Mouse (Mus musculus) forebrain, embryonic 11.5 days (tissue): ENCODE results near the gene Sdf2l1. TPM values are rescaled to one million over a fixed set of nuclear protein-coding genes. Genes with fewer than 3 reads are reported as not detected.
A peak's percentile ranks its signal among the peaks of the same experiment; 100 is the strongest.

Source experiments
- ATAC-seq: fragments of 200-750 bp; cut with Nextera tagmentation; replicated peaks from 2 replicates; pipeline ENCODE4 v1.8.0; 2017; ENCODE audit warnings: moderate TSS enrichment; ENCODE audit not compliant: low FRiP score
- DNase-seq: peaks from one replicate; pipeline ENCODE4 v3.0.0-alpha.2; 2017; ENCODE audit warnings: low spot score
- H3K27ac ChIP-seq: fragments of 300-500 bp; sonication (generic); 2 replicates; pipeline ENCODE4 v1.5.1; 2014; ENCODE audit warnings: low read depth, low read length
- H3K27me3 ChIP-seq: fragments of 300-500 bp; sonication (generic); 2 replicates; pipeline ENCODE4 v1.6.1; 2014; ENCODE audit warnings: mild to moderate bottlenecking, low read length, mixed read lengths; ENCODE audit not compliant: control insufficient read depth, insufficient read depth
- H3K36me3 ChIP-seq: fragments of 300-500 bp; sonication (generic); 2 replicates; pipeline ENCODE4 v1.6.1; 2014; ENCODE audit warnings: mild to moderate bottlenecking, low read length, moderate library complexity, mixed read lengths; ENCODE audit not compliant: control insufficient read depth, insufficient read depth
- H3K4me1 ChIP-seq: fragments of 300-500 bp; sonication (generic); replicated peaks from 2 replicates; pipeline ENCODE4 v1.6.1; 2014; ENCODE audit warnings: low read length, mixed read lengths; ENCODE audit not compliant: control insufficient read depth, insufficient read depth
- H3K4me2 ChIP-seq: fragments of 300-500 bp; sonication (generic); 2 replicates; pipeline ENCODE4 v1.6.1; 2014; ENCODE audit warnings: low read depth, mild to moderate bottlenecking, low read length, moderate library complexity, mixed read lengths; ENCODE audit not compliant: severe bottlenecking
- H3K4me3 ChIP-seq: fragments of 300-500 bp; sonication (generic); 2 replicates; pipeline ENCODE4 v1.5.1; 2014; ENCODE audit warnings: low read depth, low read length
- H3K9ac ChIP-seq: fragments of 300-500 bp; sonication (generic); 2 replicates; pipeline ENCODE4 v1.6.1; 2014; ENCODE audit warnings: low read length
- H3K9me3 ChIP-seq: fragments of 300-500 bp; sonication (generic); 2 replicates; pipeline ENCODE4 v1.6.1; 2016; ENCODE audit warnings: low read length, mixed read lengths; ENCODE audit not compliant: control insufficient read depth
- WGBS: fragments of 180-500 bp; shearing (Covaris S2); extraction: QIAGEN DNeasy Blood & Tissue Kit; methylation state at CpG from one replicate; pipeline ENCODE4 v1.1.7; 2014; 5-methylcytosine and 5-hydroxymethylcytosine counted together
- polyA plus RNA-seq: library from polyadenylated mRNA; unstranded; fragments of >200 nt; fragmentation: Nextera tagmentation; extraction: Ambion mirVana; gene quantifications from 2 replicates; pipeline ENCODE4 v1.2.1, GENCODE M21; 2014

The Sdf2l1 gene
- polyA plus RNA-seq, 1 experiment from 2014 or later: 68.4 TPM

- peak; percentile 79 for ATAC-seq
- no peak within 1 kb of the TSS for H3K27ac ChIP-seq
- peak within 1 kb of the TSS; percentile 75 for H3K9ac ChIP-seq
- H3K9me3 ChIP-seq: no peaks in the 10 kb centered on the region
- H3K27me3 ChIP-seq: no peaks in the 10 kb centered on the region
- H3K36me3 ChIP-seq: peaks cover 7% of the 10 kb centered on the region; the same call in 1 of the 2 replicates
- DNase-seq: peak; percentile 77
- WGBS: 9% methylated on average over 37 of the region's 38 CpGs
- H3K4me1 ChIP-seq: peaks cover 3% of the 10 kb centered on the region; the same call in 1 of the 2 replicates
- peak within 1 kb of the TSS; percentile 86 for H3K4me3 ChIP-seq
- peak within 1 kb of the TSS; percentile 69 for H3K4me2 ChIP-seq
Measured at GRCm38 (mm10) chr16:17110771-17111743, 21.1 kb downstream of the Sdf2l1 start, which contains the start of gene Ppil2. Ppil2 (minus strand) TSS chr16:17111257.

DNA sequence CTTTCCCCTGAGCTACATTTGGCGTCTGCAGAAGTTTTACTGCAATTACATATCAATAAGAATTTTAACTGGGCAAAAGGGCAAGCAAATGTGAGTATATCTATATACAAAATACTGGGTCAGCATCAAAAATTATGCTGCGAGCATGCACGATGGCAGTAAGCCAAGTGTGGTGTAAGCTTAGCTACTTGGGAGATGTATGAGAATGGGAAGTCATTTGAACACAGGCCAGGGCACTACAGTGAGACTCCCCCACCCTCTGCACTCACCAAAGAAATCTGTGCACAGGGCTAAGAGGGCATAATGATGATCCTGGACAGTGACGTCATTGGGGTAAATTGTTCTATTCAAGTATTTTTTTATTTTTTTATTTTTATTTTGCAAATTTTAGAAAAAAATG is 27.6 kb downstream of the Sdf2l1 start:
- H3K4me2 ChIP-seq: no peak overlapping the region
- H3K27ac ChIP-seq: no peak overlapping the region
- DNase-seq (no peak), ATAC-seq (no peak)
- 92% methylated on average over 4 of the region's 4 CpGs for WGBS
- no peaks in the 10 kb centered on the region for H3K27me3 ChIP-seq
- H3K9ac ChIP-seq: no peak overlapping the region
- H3K4me3 ChIP-seq: no peak overlapping the region
- no peaks in the 10 kb centered on the region for H3K4me1 ChIP-seq
- peaks cover 3% of the 10 kb centered on the region; the same call in 1 of the 2 replicates for H3K36me3 ChIP-seq
- H3K9me3 ChIP-seq: no peaks in the 10 kb centered on the region

DNA sequence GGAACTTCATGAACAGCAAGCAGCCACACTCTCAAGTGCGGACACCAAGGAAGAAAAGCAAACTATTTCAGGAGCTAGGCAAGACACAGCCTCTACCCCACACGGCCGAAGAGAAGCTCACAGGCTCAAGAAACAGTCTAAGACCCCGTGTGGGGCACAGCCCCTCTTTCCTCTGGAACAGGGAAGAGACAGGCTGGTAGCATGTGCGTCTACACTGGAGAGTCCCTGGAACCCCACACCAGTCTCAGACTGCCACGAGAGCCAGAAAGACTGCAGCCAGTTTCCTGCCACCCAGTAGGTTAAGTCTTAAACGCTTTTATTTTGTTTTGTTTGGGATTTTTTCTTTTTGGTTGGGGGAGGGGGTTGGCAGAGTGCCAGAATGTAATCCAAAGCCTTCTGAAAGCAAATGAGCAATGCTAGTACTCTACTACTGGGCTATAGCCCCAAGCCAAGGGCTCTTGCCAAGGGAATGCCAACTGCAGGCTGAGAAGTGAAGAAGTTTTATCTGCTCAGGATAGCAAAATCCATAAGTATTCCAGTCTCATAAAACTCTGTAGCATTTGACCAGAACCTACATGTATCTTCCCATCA is 29.5 kb downstream of the Sdf2l1 start:
- DNase-seq (no peak), ATAC-seq (no peak)
- Histone ChIP-seq H3K4me1 (no peaks in the 10 kb centered on the region), H3K27me3 (no peaks in the 10 kb centered on the region), H3K9me3 (no peaks in the 10 kb centered on the region), H3K36me3 (peaks cover 10% of the 10 kb centered on the region; the same call in 1 of the 2 replicates), H3K27ac (no peak overlapping the region), H3K4me3 (no peak overlapping the region), H3K9ac (no peak overlapping the region), H3K4me2 (no peak overlapping the region)
- 83% methylated on average over 7 of the region's 7 CpGs for WGBS

GRCm38 (mm10) chr16:17096938-17097337 is 35.2 kb downstream of the Sdf2l1 start:
- Histone ChIP-seq H3K27me3 (no peaks in the 10 kb centered on the region), H3K4me1 (no peaks in the 10 kb centered on the region), H3K9me3 (no peaks in the 10 kb centered on the region), H3K4me2 (no peak overlapping the region), H3K4me3 (no peak overlapping the region), H3K27ac (no peak overlapping the region), H3K9ac (no peak overlapping the region), H3K36me3 (peaks cover 17% of the 10 kb centered on the region)
- no peak for ATAC-seq
- WGBS: 92% methylated on average over 3 of the region's 3 CpGs
- no peak for DNase-seq

DNA sequence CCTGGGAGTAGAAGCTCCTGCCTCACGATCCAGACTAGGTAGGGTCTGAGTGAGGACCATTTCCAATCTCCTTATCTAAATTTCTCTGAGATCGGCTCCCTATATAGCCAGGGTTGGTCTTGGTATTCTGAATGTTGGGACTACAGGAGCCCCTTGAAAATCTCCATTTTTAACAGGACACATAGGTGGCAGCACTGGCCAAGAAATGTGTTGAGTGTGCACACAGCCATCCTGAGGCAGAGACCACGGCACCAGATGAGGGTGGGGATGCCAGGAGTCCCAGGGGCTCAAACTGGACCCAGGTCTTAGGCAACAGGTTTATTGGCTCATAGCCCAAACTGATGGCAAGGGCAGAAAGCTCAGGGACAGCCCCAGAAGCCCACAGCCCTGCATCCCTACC is 43.8 kb downstream of the Sdf2l1 start:
- 83% methylated on average over 3 of the region's 3 CpGs for WGBS
- no peak for DNase-seq
- Histone ChIP-seq H3K9ac (no peak overlapping the region), H3K4me3 (no peak overlapping the region), H3K27ac (no peak overlapping the region), H3K27me3 (no peaks in the 10 kb centered on the region), H3K4me2 (no peak overlapping the region), H3K36me3 (peaks cover 12% of the 10 kb centered on the region; the same call in 1 of the 2 replicates), H3K4me1 (no peaks in the 10 kb centered on the region), H3K9me3 (no peaks in the 10 kb centered on the region)
- ATAC-seq: no peak

GRCm38 (mm10) chr16:17086669-17087193 is 45.5 kb downstream of the Sdf2l1 start:
- WGBS: 81% methylated on average over 13 of the region's 13 CpGs
- DNase-seq: no peak
- H3K4me1 ChIP-seq: no peaks in the 10 kb centered on the region
- no peak overlapping the region for H3K4me2 ChIP-seq
- H3K4me3 ChIP-seq: no peak overlapping the region
- no peaks in the 10 kb centered on the region for H3K27me3 ChIP-seq
- no peaks in the 10 kb centered on the region for H3K9me3 ChIP-seq
- no peak overlapping the region for H3K27ac ChIP-seq
- H3K9ac ChIP-seq: no peak overlapping the region
- peaks cover 15% of the 10 kb centered on the region; the same call in 1 of the 2 replicates for H3K36me3 ChIP-seq
- no peak for ATAC-seq

DNA sequence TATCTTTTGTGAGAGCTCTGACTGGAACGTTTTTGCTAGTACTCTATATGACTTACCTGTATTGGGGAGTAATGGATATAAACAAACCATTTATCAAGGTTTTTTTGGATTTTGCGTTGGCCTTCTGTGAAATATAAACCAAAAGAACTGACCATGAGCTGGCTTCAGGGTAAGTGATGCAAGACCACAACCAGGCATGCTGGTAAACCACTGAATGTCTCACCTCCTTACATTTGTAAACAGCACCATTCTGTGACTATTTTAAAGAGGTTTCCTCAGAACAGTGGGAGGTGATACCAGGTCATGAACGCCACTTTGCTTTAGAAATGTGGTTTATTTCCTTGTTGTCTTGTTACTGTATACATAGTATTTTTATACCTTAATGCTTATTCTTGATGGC is 45.9 kb downstream of the Sdf2l1 start:
- Histone ChIP-seq H3K4me1 (no peaks in the 10 kb centered on the region), H3K9ac (no peak overlapping the region), H3K36me3 (peaks cover 15% of the 10 kb centered on the region; the same call in 1 of the 2 replicates), H3K27ac (no peak overlapping the region), H3K4me2 (no peak overlapping the region), H3K4me3 (no peak overlapping the region), H3K27me3 (no peaks in the 10 kb centered on the region), H3K9me3 (no peaks in the 10 kb centered on the region)
- no peak for DNase-seq
- no peak for ATAC-seq
- 91% methylated on average over 3 of the region's 3 CpGs for WGBS

DNA sequence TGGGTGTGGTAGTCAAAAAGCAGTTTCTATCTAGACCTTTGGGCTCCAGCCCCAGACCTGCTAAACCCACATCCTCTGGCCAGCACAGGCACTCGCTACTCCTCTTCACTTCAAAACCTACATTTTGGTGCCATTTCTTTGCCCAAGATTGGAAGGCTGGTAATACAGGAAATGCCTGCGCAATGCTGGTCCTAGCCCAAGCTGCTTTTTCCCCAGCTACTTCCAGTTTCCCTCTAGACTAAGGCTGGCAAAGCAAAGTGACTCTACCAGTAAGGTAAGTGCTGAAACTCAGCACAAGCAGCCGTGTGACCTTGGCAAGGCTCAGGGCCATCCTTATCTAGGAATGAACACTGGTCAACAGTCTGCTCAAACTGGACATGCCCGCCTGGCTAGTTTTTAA is 46.5 kb downstream of the Sdf2l1 start:
- Histone ChIP-seq H3K4me2 (no peak overlapping the region), H3K9ac (no peak overlapping the region), H3K36me3 (peaks cover 13% of the 10 kb centered on the region; the same call in 1 of the 2 replicates), H3K27ac (no peak overlapping the region), H3K27me3 (no peaks in the 10 kb centered on the region), H3K9me3 (no peaks in the 10 kb centered on the region), H3K4me3 (no peak overlapping the region), H3K4me1 (no peaks in the 10 kb centered on the region)
- ATAC-seq (no peak), DNase-seq (no peak)
- 91% methylated on average over 4 of the region's 4 CpGs for WGBS
